Mouse (Mus musculus) liver (tissue): ENCODE data around the gene Gatd1.
"Not testable (repeated sequence)": the region's sequence is repeated elsewhere in the genome, so short reads cannot be mapped to it uniquely, and the experiment has no call there.

Source experiments
- DNase-seq: peaks from one replicate; pipeline ENCODE4 v3.0.0-alpha.2; 2020; ENCODE audit warnings: mixed read lengths

Gene Gatd1

DNA sequence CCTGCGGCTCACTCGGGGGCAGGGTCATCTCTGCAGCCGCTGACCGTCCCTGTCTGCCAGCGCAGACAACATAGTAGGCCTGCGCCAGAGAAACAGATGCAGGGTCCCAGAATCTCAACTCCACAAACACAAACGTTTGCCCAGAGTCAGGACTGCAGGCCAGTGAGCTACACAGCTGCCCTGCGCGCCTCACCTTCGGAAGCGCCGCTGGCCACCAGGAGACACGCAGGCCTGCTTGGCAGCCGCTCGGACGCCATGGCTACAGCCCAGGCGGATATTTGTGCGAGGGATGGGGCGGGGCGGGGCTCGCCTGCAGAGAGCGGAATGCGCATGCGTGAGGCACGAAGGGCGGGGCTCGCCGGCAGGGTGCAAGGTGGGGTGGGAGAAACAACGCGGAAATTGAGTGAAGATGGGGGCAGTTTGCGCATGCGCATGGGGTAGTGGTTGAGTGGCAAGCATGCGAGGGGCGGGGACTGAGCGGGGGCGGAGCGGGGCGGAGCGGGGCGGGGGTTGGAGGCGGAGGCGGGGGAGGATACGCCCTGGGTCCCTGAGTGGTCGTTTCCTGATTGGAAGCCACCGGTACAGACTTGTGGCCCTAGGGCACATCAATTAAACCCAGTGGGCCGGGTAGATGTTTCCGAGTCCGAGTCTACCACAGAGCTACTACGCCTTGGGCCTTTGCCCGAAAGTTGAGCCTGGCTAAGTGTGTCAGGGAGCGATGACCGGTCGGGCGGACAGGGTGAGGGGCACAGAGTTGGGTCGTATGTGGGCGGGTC lies at the start of gene Gatd1:
Gene Gatd1 (minus strand): TSS at position 328 of the 776 bp plus-strand sequence.
- DNase-seq, result peak; percentile 100

DNA sequence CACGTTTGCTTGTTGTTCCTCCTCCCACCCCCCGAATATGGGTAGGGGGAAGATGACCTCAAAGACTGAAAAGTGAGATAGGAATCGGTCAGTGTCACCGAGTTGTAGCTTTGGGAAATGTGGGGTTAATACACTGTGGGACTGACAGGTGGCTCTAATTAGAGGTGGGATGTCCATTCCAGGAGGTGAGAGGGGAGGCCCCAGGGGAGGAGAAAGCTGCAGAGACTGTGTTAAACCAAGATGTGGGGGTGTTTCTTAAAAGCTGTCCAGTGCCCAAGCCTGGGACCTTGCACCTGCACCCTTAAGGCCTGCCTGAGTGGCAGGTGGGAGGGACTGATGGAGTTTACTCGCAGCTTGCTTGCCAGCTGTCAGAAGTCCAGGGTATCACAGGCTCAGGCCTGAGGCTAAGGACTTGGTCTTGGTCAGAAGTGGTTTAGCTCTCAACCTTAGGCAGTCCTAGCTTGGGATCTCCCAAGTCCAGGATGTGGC lies 48.4 kb upstream of the Gatd1 start:
- DNase-seq, result no peak

DNA sequence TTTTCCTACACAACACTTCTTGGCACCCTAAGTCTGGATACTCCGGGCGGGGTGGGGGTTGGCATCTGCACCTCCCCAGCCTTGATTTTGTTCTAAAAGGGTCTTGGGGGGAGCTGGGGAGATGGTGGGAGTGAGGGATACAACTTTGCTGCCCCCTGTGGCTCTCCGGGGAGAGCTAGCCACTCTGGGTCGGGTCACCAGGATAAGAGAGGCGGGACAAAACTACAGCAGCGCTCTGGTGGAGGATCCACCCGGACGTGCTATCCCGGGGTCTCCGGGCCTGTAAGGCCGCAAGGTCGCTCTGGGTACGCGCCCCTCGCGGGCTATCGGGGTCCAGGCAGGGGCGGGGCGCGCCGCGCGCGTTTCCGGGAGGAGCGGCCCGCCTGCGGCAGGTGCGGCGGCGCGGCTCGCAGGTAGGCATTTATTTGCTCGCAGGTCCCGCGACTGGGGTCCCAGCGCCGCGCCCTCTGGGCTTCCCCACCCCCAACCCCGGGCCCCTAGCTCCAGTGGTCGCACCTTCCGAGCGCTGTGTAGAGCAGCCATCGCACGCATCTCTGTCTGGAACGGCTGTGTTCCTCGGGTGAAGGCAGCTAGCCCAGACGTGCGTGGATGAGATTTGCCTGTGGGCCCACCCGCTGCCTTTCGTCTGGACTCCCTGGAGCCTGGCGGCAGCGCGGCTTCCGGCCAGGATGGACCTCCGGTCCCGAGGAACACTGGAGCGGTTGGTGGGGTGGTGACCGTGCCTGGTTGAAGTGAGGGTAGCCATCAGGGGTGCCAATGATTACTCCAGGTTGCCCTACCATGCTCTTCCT lies 47.8 kb upstream of the Gatd1 start:
- no peak for DNase-seq

- no peak for DNase-seq
Measured at GRCm38 (mm10) chr7:141460391-141461113, 46.6 kb upstream of the Gatd1 start, which contains the start of gene Cracr2b. TSS of gene Cracr2b (plus strand) at chr7:141461094.

DNA sequence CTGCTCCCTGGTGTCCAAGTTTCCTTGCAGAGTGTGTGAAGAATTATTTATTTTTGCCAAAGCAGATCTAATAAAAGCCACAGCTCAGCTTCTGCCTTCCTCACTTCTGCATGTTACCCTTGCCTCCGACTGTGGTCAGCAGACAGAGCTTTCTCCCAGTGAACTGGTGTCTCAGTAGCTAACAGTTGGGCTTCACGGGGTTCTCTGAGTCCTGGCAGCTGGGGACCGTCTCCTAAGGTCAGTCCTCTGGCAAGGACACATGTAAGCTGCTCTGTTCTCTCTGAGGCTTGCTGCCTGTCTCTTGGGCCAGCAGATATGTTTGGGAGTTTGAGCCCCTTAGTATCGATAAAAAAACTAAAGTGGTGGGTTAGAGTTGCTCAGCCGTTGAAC lies 46.1 kb upstream of the Gatd1 start:
- no peak for DNase-seq

DNA sequence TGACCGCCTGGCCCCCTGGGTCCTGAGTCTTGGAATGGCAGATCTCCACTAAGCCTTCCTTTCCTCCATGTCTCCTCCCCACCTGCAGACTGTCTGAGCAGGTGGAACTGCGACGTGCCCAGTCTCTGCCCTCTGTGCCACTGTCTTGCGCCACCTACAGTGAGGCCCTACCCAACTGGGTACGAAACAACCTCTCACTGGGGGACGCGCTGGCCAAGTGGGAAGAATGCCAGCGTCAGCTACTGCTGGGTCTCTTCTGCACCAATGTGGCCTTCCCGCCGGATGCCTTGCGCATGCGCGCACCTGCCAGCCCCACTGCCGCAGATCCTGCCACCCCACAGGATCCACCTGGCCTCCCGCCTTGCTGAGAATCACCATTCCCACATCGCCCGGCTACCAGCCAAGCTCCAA lies 45.4 kb upstream of the Gatd1 start:
- no peak for DNase-seq

DNA sequence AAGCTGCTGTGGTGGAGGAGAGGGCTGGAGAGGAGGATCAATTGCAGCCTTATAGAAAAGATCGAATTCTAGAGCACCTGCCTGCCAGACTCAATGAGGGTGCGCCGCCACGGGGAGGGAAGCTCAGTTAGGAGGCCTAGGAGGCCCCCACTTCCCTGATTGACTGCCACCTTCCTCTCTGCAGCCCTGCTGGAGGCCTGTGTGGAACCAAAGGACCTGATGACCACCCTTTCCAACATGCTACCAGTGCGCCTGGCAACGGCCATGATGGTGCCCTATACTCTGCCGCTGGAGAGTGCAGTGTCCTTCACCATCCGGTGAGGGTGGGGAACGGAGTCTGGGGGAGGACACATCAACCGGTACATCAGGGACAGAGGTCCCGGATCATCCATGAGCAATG lies 44.7 kb upstream of the Gatd1 start:
- DNase-seq, result no peak

GRCm38 (mm10) chr7:141457986-141458660 lies 44.2 kb upstream of the Gatd1 start:
- DNase-seq, result peak; percentile 69

DNA sequence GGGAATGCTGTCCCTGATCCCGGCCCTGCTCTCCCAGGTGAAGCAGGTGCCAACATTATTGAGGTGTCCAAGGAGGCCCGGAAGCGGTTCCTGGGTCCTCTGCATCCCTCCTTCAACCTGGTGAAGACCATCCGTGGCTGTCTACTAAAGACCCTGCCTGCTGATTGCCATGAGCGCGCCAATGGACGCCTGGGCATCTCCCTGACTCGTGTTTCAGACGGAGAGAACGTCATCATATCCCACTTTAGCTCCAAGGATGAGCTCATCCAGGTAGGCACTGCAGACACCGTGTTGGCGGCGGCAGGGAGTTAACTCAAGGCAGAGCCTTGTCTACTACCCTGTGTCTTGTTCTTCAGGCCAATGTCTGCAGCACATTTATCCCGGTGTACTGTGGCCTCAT lies 43.3 kb upstream of the Gatd1 start:
- DNase-seq, result no peak

GRCm38 (mm10) chr7:141456739-141457138 lies 42.8 kb upstream of the Gatd1 start:
- DNase-seq, result no peak

- DNase-seq, result peak; percentile 69
Measured at GRCm38 (mm10) chr7:141455610-141456314, 41.8 kb upstream of the Gatd1 start.

DNA sequence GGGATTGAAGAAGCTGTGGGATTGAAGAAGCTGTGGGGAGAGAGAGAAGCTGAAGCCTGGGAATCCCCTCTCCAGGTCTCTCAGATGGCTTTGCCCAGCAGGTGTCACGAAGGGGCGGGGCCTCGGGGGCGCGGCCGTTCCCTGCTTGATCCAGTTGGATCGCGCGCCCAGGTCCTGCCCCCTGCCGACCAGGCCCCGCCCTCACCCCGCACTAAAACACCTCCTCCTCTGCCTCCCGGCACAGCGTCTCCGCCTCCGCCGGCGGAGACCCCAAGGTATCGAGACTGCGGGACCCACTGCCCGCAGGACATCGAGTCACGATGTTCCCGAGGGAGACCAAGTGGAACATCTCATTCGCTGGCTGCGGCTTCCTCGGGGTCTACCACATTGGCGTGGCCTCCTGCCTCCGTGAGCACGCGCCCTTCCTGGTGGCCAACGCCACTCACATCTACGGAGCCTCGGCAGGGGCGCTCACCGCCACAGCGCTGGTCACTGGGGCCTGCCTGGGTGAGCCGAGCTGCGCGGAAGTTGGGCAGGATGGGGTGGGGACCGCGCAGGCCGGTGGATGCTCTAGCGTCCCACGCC lies 41.1 kb upstream of the Gatd1 start, which contains the start of gene Pnpla2:
Gene Pnpla2 (plus strand): TSS at position 232 of the 585 bp plus-strand sequence.
- peak; percentile 98 for DNase-seq

DNA sequence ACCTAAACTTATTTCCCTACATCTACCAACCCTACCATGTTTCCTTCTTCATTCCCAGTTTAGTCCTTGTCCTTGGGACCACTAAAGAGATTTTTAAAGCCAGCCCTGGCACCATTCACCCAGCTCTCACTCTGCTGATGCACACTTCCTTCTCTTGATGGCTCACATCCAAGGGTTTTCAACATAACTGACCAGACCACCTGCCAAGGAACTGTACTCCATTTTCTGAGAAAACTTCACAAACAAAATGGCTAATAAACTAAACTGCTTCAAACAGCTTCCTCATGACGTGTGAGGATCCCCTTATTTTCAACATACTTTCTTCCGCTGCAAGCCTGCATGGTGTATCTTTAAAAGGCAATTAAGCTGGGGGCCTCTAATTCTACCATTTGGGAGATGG lies 39.7 kb upstream of the Gatd1 start:
- DNase-seq, result no peak

- DNase-seq, result no peak
Measured at GRCm38 (mm10) chr7:141451928-141452327, 38.0 kb upstream of the Gatd1 start.

DNA sequence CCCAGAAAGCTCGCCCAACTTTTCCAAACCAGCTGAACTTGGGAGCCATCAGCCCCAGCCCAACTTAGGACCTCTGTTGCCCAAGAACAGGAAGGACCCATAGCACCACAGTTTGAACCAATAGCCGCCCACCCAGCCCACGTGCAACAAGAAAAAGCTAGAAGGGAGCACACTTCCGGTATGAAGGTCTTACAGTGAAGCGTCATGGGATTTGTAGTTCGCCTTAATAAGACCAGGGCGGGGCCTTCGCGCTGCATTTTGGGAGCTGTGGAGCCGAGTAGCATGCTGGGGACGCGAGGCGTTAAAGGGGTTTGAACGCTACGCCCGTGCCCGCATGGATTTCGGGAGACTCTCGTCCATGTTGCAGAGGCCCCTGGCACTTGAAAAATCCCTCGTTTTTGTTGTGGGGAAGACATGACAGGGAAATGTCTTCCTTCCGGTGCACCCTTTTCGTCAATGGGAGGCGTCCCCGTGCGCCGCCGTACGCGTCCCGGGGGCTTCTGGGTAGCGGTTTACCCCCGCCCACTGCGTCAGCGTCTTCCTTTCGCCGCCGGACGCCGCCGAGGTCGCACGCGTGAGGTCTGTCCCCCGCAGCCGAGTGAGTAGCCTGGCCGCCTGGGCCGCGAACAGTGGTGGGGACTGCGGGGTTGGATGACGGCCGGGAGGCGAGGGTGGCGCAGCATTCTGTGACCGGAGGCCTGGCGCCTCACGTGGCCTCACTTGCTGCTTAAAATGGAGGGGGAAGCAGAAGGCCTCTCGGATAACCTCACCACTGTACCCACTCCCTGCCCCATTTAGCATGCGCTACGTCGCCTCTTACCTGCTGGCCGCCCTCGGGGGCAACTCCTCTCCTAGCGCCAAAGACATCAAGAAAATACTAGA lies 33.4 kb upstream of the Gatd1 start, which contains the start of gene Rplp2:
Gene Rplp2 (plus strand): TSS at position 261 of the 882 bp plus-strand sequence.
- DNase-seq, result peak; percentile 93

DNA sequence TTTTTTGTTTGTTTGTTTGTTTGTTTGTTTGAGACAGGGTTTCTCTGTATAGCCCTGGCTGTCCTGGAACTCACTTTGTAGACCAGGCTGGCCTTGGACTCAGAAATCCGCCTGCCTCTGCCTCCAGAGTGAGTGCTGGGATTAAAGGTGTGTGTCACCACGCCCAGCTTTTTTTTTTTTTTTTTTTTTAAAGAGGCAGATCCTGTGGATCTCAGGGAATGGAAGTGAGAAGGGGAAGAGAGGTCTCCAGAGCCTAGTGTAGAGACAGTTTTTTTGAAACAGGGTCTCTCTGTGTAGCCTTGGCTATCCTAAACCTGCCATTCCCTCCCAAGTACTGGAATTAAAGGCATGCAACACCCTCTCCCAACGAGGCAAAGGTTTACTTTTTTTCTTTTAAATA lies 32.4 kb upstream of the Gatd1 start:
- DNase-seq, result not testable (repeated sequence)

DNA sequence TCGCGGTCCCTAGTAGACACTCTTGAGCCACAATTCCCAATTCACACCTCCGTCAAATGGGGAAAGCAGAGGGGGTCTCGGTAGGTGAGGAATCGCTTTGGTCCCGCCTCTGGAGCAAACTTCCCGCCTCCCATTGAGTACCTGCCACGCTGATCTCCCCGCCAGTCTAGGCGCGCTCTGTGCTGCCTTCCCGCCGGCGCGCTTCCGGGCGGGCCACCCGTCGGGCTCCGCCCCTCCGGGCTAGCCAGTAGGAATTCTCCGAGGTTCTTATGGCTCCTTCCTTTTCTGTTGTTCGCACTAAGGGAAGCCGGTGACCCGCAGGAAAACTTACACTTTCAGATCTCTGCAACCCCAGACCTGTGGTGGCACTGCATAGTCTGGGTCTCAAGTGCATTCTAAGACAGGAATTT lies 29.9 kb upstream of the Gatd1 start, which contains the start of gene Pidd1:
Gene Pidd1 (minus strand): TSS at position 198 of the 410 bp plus-strand sequence.
- DNase-seq, result peak; percentile 87

GRCm38 (mm10) chr7:141443081-141443821 lies 29.3 kb upstream of the Gatd1 start:
- DNase-seq, result peak; percentile 52

DNA sequence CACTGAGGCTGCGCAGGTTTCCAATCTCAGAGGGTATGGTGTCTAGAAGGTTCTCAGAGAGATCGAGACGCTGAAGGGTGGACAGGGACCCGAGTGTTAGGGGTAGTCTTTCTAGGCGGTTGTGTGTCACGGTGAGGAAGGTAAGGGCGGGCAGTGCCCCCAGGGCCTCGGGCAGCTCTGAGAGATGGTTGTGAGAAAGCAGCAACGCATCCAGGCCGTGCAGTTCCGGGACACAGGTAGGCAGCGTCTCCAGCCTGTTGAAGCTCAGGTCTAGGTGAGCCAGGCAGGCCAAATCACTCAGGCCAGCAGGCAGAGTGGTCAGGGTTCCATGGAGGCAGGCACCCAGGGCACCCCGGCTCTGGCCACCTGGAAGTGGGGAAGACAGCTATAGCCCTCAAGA lies 28.3 kb upstream of the Gatd1 start:
- DNase-seq, result no peak
